Mouse (Mus musculus) embryonic stem cell, embryonic (primary cell): ENCODE results near the gene Hoxa7.

Experiments
- CTCF ChIA-PET, 4 experiments: fragments of 300-600 bp in 2 of 4; fragments of 350-600 bp in 2 of 4; sonication (Branson Sonifier 250); formaldehyde crosslinking; loops; one replicate each; lab custom pipeline; 2022; ENCODE audit warnings: inconsistent platforms in 2 of 4; lab: Charles Lee
- POLR2A ChIA-PET, 4 experiments: fragments of 300-600 bp in 2 of 4; fragments of 350-600 bp in 2 of 4; sonication (Branson Sonifier 250); formaldehyde crosslinking; loops; one replicate each; lab custom pipeline; 2022; ENCODE audit warnings: antibody characterized with exemption in 4 of 4, inconsistent platforms in 1 of 4; lab: Charles Lee

Hoxa7 gene

GRCm38 (mm10) chr6:52221337-52221992 is at the start of gene Hoxa7:
TSS of gene Hoxa7 (minus strand) at chr6:52221854.
- CTCF ChIA-PET, result interaction anchor here (0.6 to 3.8 kb wide), 52 partner anchors 8 to 1284 kb away, joined by 3 to 40 read pairs (median 4); partner anchors contain the start of genes Gm28308 (in 2 of the 4), Hoxa10 (in 2 of the 4), Hoxa3 (in 2 of the 4) and Hoxa1 (in 1 of the 4)
- POLR2A ChIA-PET, result interaction anchor here in 3 of 4 experiments (0.6 to 3.2 kb wide), 14 partner anchors 8 to 838 kb away, joined by 3 to 13 read pairs (median 3); partner anchors contain the start of gene Hoxa6 (in 1 of the 3)

- CTCF ChIA-PET, result interaction anchor here in 3 of 4 experiments (0.7 to 1.3 kb wide), 4 partner anchors 11 to 648 kb away, joined by 3 to 5 read pairs (median 4); no protein-coding TSS in a partner anchor
- POLR2A ChIA-PET, result interaction anchor here in 1 of 4 experiments (1.3 kb wide), 1 partner anchor 25 kb away, joined by 3 read pairs; the partner anchor contains the start of gene Hoxa11
Measured at GRCm38 (mm10) chr6:52270494-52271480, 49.1 kb upstream of the Hoxa7 start.

- CTCF ChIA-PET, result interaction anchor here in 3 of 4 experiments (0.6 to 1.3 kb wide), 4 partner anchors 12 to 85 kb away, joined by 3 to 5 read pairs (median 3); partner anchors contain the start of gene Hoxa10 (in 1 of the 3)
- POLR2A ChIA-PET, result interaction anchor here in 1 of 4 experiments (1.5 kb wide), 1 partner anchor 35 kb away, joined by 4 read pairs; no protein-coding TSS in a partner anchor
Measured at GRCm38 (mm10) chr6:52268756-52269155, 47.1 kb upstream of the Hoxa7 start.

GRCm38 (mm10) chr6:52268341-52268740 is 46.7 kb upstream of the Hoxa7 start:
- CTCF ChIA-PET, result interaction anchor here in 3 of 4 experiments (0.6 to 1.3 kb wide), 4 partner anchors 11 to 84 kb away, joined by 3 to 5 read pairs (median 3); partner anchors contain the start of gene Hoxa10 (in 1 of the 3)
- POLR2A ChIA-PET, result interaction anchor here in 1 of 4 experiments (1.5 kb wide), 1 partner anchor 35 kb away, joined by 4 read pairs; no protein-coding TSS in a partner anchor

- ChIA-PET CTCF (no interaction called here), POLR2A (no interaction called here)
Measured at GRCm38 (mm10) chr6:52267691-52268090, 46.0 kb upstream of the Hoxa7 start.

GRCm38 (mm10) chr6:52267221-52267620 is 45.6 kb upstream of the Hoxa7 start:
- ChIA-PET CTCF (interaction anchor here in 3 of 4 experiments (0.8 to 1.5 kb wide), 3 partner anchors 10 to 715 kb away, joined by 3 to 5 read pairs (median 3); no protein-coding TSS in a partner anchor), POLR2A (no interaction called here)

GRCm38 (mm10) chr6:52266666-52266985 is 45.0 kb upstream of the Hoxa7 start:
- ChIA-PET POLR2A (interaction anchor here in 1 of 4 experiments (1.5 to 1.6 kb wide), 2 partner anchors 15 to 62 kb away, joined by 3 to 6 read pairs; partner anchors contain the start of gene Hoxa5), CTCF (interaction anchor here in 3 of 4 experiments (0.8 to 1.5 kb wide), 3 partner anchors 10 to 716 kb away, joined by 3 to 5 read pairs (median 3); no protein-coding TSS in a partner anchor)

- CTCF ChIA-PET, result interaction anchor here (0.5 to 1.5 kb wide), 6 partner anchors 8 to 716 kb away, joined by 3 to 5 read pairs (median 3); no protein-coding TSS in a partner anchor
- POLR2A ChIA-PET, result interaction anchor here in 2 of 4 experiments (0.7 to 1.6 kb wide), 3 partner anchors 15 to 62 kb away, joined by 3 to 6 read pairs (median 3); partner anchors contain the start of gene Hoxa5 (in 1 of the 2)
Measured at GRCm38 (mm10) chr6:52265913-52266665, 44.4 kb upstream of the Hoxa7 start.

GRCm38 (mm10) chr6:52265306-52265912 is 43.8 kb upstream of the Hoxa7 start:
- ChIA-PET POLR2A (interaction anchor here in 2 of 4 experiments (0.7 to 1.6 kb wide), 3 partner anchors 14 to 61 kb away, joined by 3 to 6 read pairs (median 3); partner anchors contain the start of gene Hoxa5 (in 1 of the 2)), CTCF (interaction anchor here (0.5 to 1.5 kb wide), 5 partner anchors 8 to 717 kb away, joined by 3 to 5 read pairs (median 3); no protein-coding TSS in a partner anchor)

- ChIA-PET CTCF (interaction anchor here in 2 of 4 experiments (0.6 to 1.7 kb wide), 2 partner anchors 24 to 550 kb away, joined by 3 to 5 read pairs; partner anchors contain the start of gene Hoxa10 (in 1 of the 2)), POLR2A (interaction anchor here in 2 of 4 experiments (0.5 to 1.3 kb wide), 4 partner anchors 21 to 315 kb away, joined by 3 read pairs; no protein-coding TSS in a partner anchor)
Measured at GRCm38 (mm10) chr6:52264106-52264790, 42.6 kb upstream of the Hoxa7 start.

GRCm38 (mm10) chr6:52263321-52263585 is 41.6 kb upstream of the Hoxa7 start:
- POLR2A ChIA-PET, result interaction anchor here in 2 of 4 experiments (0.5 to 1.4 kb wide), 5 partner anchors 11 to 316 kb away, joined by 3 to 4 read pairs (median 3); no protein-coding TSS in a partner anchor
- CTCF ChIA-PET, result interaction anchor here in 2 of 4 experiments (1.0 to 1.7 kb wide), 2 partner anchors 23 to 572 kb away, joined by 3 to 5 read pairs; partner anchors contain the start of gene Hoxa10 (in 1 of the 2)

GRCm38 (mm10) chr6:52262463-52263320 is 41.0 kb upstream of the Hoxa7 start:
- ChIA-PET CTCF (interaction anchor here in 2 of 4 experiments (1.0 to 1.7 kb wide), 3 partner anchors 22 to 662 kb away, joined by 3 to 5 read pairs (median 3); partner anchors contain the start of gene Hoxa10 (in 1 of the 2)), POLR2A (interaction anchor here in 2 of 4 experiments (1.1 to 1.4 kb wide), 2 partner anchors 11 to 30 kb away, joined by 3 to 4 read pairs; no protein-coding TSS in a partner anchor)

- POLR2A ChIA-PET, result interaction anchor here (0.6 to 1.3 kb wide), 6 partner anchors 12 to 52 kb away, joined by 3 to 6 read pairs (median 3); partner anchors contain the start of gene Hoxa10 (in 1 of the 4)
- CTCF ChIA-PET, result interaction anchor here (0.5 to 2.5 kb wide), 8 partner anchors 21 to 747 kb away, joined by 3 to 9 read pairs (median 4); partner anchors contain the start of gene Hoxa10 (in 4 of the 4)
Measured at GRCm38 (mm10) chr6:52261751-52262462, 40.3 kb upstream of the Hoxa7 start.
